Mouse (Mus musculus): ENCODE measurements around the gene Iqcf6. TPM values are rescaled to one million over a fixed set of nuclear protein-coding genes. Genes with fewer than 3 reads are reported as not detected.
"Not testable (repeated sequence)": the region's sequence is repeated elsewhere in the genome, so short reads cannot be mapped to it uniquely, and the experiment has no call there.

Iqcf6 gene
- polyA plus RNA-seq (2017; shearing (Covaris generic)), result not detected

- no peak for ATAC-seq
Measured at GRCm38 (mm10) chr9:106626282-106626681, at the start of gene Iqcf6. Iqcf6 (plus strand) TSS chr9:106626582.

DNA sequence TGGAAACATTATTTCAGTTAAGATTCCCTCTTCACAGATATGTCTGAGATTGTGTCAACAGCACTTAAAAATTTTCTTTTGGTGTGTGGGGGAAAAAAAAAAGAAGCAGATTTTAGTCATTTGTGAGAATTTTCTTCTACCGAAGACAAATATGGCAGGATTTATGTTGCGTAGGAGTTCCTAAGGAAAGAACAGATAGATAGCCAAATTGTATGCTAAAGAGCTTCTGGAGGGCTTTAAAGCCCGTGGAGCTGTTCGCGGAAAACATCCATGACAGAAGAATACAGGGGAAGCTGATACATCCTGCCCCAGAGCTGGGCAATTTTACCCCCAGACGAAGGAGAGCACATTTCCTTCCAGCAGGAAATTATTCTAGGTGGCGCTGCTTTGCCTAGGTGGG lies 46.4 kb upstream of the Iqcf6 start:
- no peak for ATAC-seq

DNA sequence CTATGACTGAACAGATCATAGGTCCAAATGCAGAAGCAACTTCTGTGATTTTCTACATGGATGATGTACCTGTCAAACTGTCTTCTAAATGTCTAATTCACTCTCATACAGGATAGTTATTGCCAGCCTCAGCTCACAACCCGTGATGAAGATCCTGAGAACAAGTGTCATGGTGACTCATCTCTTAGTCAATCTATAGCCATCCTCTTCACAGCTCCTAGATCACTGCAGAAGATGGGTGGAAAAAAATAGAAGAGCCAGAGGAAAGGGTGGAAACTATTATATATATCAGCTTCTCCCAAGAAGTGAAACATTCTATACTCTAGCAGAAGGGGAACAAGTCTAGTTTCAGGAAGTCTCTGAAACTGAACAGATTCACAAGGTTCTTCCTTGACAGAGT lies 43.8 kb upstream of the Iqcf6 start:
- ATAC-seq, result no peak

DNA sequence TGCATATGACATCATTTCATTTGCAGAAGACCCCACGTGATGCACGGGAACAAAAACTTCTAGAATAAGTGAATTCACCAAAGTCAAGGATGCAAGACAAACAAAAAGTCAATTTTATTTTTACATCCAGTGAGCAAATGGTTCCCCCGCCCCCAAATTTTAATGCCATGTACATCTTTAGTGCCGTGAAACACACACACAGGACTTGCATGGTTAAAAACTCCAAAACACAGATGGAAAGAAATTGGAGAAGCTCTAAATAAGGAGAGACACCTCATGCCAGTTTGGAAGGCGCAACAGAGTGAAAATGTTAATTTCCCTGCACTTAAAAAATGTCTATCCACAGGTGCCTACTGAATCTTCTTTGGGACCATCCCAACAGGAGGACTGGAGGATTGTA lies 34.2 kb upstream of the Iqcf6 start:
- ATAC-seq, result no peak

DNA sequence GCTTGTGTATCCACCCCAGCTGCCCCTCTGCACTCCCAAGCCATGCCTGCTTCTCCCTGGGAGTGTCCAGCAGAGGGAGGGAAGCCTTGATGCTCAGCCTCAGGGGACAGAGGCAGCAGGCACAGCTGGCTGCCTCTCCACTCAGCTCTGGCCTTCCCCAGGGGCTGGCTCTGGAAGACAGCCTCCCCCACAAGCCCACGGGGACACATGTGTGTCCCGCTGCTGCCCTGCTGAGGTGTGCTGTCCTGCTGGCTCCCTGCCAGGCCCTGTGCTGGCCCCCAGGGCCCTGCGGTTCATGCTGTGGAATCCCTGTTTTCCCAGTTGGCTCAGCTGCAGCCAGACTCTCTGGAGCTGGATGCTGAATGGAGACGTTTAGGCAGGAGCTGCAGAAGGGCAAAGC lies 31.0 kb upstream of the Iqcf6 start:
- not testable (repeated sequence) for ATAC-seq

DNA sequence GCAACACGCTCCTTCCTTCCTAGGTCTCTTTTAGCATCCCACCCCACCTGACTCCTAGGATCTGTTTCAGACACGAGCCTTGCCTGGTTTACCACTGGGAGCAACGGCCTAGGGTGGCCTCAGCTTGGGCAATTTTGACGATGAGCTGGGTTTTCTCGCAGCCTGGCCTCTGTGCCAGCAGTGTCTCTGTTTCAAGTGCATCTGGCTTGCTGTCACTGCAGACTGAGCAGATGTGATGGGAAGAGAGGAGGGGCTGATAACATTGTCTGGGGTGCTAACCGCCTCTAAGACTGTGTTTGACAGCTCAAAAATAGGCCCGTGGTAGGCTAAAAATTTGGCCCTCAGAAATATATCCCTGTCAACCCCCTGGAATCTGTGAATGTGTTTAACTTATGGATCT lies 30.5 kb upstream of the Iqcf6 start:
- ATAC-seq, result no peak

GRCm38 (mm10) chr9:106598466-106598865 lies 27.9 kb upstream of the Iqcf6 start:
- ATAC-seq, result no peak

GRCm38 (mm10) chr9:106600546-106600945 lies 25.8 kb upstream of the Iqcf6 start:
- ATAC-seq, result no peak

GRCm38 (mm10) chr9:106610727-106611126 lies 15.7 kb upstream of the Iqcf6 start:
- no peak for ATAC-seq

GRCm38 (mm10) chr9:106613951-106614350 lies 12.4 kb upstream of the Iqcf6 start:
- ATAC-seq, result no peak

DNA sequence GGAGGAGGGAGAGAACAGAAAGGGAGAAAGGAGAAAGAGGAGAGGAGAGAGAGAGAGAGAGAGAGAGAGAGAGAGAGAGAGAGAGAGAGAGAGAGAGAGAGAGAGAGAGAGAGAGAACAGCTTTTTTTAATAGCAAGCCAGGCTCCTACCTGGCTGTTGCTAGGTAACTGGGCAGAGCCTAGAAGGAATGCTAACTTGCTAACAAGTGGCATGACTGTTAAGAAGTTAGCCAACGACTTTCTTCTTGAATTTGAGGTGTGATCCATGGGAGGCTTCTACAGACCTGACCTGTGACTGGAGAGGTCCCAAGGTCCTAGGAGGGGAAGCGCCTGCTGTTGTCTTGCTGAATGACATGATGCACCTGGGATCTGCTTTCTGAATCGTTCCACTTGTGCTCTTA lies 11.8 kb upstream of the Iqcf6 start:
- no peak for ATAC-seq

DNA sequence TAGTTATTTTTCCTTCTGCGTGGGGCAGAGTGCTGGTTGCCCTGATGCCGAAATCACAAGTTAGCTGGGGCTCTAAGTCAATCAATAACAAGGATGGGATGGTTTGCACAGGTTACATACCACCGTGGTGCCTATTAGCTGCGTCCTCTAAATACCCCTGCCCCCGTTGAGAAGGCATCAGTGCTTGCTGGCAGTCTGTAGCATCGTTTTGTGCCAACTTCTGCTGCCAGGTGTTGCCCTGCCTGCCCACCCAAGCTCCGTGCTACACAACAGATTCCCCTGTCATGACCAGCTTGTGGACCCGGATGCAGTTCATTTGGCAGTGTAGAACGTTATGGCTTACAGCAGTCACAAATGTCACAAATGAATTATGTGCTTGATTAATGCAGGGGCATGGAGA lies 10.1 kb upstream of the Iqcf6 start:
- ATAC-seq, result no peak

GRCm38 (mm10) chr9:106617496-106617895 lies 8.9 kb upstream of the Iqcf6 start:
- no peak for ATAC-seq

DNA sequence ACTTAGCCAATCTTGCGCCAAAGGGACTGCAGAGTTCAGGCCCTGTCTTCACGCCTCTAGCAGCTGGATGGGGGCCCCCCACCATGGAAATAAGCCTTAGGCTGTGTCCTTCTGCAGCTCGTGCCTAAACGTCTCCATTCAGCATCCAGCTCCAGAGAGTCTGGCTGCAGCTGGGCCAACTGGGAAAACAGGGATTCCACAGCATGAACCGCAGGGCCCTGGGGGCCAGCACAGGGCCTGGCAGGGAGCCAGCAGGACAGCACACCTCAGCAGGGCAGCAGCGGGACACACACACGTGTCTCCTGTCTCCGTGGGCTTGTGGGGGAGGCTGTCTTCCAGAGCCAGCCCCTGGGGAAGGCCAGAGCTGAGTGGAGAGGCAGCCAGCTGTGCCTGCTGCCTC lies 1.4 kb downstream of the Iqcf6 start:
- ATAC-seq, result not testable (repeated sequence)

- ATAC-seq, result no peak
Measured at GRCm38 (mm10) chr9:106632185-106632584, 5.8 kb downstream of the Iqcf6 start.

DNA sequence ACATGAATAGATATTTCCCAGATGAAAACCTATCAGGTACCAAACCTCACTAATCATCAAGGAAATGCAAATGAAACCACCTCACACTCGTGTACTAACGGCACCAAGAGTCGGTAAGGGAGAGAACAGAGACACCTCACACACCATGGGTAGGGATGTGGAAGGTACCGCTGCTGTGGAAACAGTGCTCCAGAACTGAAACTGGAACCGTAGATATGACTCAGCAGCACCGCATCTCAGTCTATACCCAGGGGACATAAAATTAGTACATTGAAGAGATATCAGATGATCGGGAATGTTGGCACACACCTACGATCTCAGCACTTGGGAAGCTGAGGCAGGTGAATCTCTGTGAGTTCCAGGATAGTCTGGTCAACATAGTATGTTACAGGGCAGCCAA lies 11.8 kb downstream of the Iqcf6 start:
- no peak for ATAC-seq

DNA sequence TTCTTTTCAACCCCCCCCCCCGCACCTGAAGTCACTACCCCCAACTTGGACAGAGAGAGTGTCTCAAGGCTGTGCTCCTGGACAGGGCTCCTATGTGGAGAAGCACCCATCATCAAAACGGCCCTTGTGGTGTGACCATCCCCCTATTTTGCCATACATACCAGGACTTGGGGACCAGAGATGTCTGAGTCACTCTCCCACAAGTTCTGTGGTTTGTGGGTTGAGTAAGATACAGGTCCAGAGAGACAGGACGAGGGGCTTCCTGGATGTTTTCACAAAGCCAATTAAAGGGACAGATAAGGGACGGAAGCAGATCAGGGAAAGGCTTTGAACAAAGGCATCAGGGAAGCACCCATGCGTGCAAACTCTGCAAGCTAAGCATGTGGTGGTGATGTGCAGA lies 15.0 kb downstream of the Iqcf6 start:
- ATAC-seq, result no peak

DNA sequence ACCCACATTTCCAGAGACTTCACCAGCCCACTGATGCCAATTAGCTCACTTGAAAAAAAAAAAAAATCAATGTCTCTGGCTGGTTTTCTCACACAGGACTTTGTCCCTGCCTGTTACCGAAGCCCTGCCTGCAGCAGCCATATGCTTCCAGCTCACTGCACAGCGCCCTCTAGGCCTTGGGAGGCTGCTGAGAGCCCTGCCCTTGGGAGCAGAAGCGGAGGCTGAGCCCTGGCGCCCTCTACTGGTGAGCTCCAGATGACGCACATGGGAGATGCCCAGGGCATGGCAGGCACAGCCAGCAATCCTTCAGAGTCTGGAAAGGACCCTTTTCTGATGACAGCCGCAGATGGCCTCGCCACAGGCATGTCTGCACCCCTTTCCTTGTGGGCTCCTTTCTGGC lies 16.7 kb downstream of the Iqcf6 start:
- ATAC-seq, result no peak

GRCm38 (mm10) chr9:106643787-106644186 lies 17.4 kb downstream of the Iqcf6 start:
- no peak for ATAC-seq

DNA sequence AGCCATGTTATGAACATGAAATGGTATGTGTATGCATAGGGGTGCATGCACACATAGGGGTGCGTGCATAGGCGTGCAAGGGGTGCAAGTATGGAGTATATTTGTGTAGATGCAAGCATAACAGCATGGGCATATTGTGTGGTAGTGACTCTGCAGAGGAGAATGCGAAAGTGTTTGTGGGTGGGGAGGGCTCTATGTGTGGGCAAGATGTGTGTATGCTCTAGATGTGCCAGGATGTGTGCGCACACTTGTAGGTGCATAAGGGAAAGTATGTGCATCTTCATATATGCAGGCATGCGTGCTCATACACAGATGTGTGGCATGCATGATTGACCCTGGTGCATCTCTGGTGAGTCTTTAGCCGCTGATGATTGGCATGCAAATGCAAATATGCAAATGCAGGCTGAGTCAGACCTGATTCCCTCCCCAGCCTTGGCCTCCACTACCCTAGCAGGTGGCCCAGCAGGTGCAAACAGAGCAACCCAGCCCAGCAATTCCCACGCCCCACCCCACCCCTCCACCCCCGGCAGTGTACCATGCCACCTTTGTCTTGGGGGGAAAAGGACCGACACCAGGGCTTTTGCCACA lies 19.4 kb downstream of the Iqcf6 start:
- no peak for ATAC-seq

- ATAC-seq, result no peak
Measured at GRCm38 (mm10) chr9:106647226-106647625, 20.8 kb downstream of the Iqcf6 start.

DNA sequence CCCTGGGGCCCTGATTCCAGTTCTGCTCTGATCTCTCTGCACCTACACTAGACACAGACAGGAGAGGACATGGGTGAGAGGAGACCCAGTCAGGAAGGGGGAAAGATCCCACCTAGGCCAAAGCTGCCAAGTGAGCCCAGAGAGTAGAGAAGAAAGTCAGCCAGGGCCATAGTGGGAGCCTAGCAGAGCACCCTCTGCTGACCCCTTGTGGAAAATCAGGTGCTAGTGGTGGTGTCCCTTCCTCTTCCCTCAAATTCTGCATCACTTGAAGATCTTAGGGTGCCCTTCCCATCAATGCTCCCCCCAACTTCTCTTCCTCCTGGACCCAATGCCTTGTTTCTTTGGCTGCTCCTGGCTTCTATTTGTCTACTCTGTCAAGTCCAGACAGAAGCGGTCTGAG lies 26.3 kb downstream of the Iqcf6 start:
- no peak for ATAC-seq

GRCm38 (mm10) chr9:106655884-106656720 lies 29.7 kb downstream of the Iqcf6 start, which contains the start of gene Grm2:
Grm2 (minus strand) TSS chr9:106656082.
- ATAC-seq, result no peak

DNA sequence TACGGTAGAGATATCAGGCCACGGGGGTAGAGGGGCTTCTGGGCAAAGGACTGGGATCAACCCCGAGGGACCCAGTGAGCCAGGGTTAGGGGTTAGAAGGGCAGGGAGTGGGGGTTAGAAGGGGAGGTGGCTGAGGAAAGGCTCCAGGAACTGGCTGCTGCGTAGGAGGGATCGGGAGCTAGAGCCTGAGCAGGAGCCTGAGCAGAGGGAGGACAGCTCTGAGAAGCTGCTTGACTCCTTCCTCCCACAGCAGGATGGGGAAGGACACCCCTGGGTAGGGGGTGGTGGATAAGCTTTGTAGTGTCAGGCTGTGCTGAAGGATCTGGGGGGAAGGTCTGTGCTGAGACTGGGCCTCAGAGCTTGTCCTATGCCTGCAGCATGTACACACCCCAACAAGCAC lies 30.4 kb downstream of the Iqcf6 start:
- ATAC-seq, result no peak

Measured in activated CD4-positive, CD25-positive, alpha-beta regulatory T cell, adult 4 months (primary cell).